Mouse (Mus musculus) CH12.LX (cell line): ENCODE measurements at regions not wholly inside any gene's neighbourhood (a gene's known extent, or its start where the extent isn't known, plus 50 kb on each side); places are given as distances from the start of the nearest gene placed in this dataset.

Experiments
- DNase-seq: peaks from one replicate; pipeline ENCODE4 v3.0.0-alpha.2; 2013; ENCODE audit errors: extremely low read depth
- H3K27ac ChIP-seq: 2 replicates; pipeline ENCODE4 v1.5.1; 2012; ENCODE audit warnings: low read depth, mild to moderate bottlenecking, control low read depth, moderate library complexity; ENCODE audit not compliant: insufficient read depth
- H3K27me3 ChIP-seq: replicated peaks from 2 replicates; pipeline ENCODE3; 2012; ENCODE audit warnings: inconsistent platforms
- H3K36me3 ChIP-seq, 2 experiments: replicated peaks in 1 of 2; 2 replicates each; pipeline versions ENCODE3 to v1.6.1; 2012; ENCODE audit warnings: inconsistent platforms in 1 of 2, low read length in 1 of 2, mild to moderate bottlenecking in 1 of 2, mixed read lengths in 1 of 2, moderate library complexity in 1 of 2; ENCODE audit not compliant: control insufficient read depth in 1 of 2, insufficient read depth in 1 of 2
- H3K4me1 ChIP-seq, 2 experiments: 2 replicates each; pipeline ENCODE4 v1.6.1; 2012; ENCODE audit warnings: inconsistent platforms in 1 of 2, moderate library complexity in 1 of 2; ENCODE audit not compliant: insufficient read depth in 2 of 2, control insufficient read depth in 1 of 2
- H3K4me2 ChIP-seq: 2 replicates; pipeline ENCODE4 v1.6.1; 2012; ENCODE audit warnings: low read depth, mild to moderate bottlenecking, control low read depth; ENCODE audit not compliant: poor library complexity, insufficient read depth, severe bottlenecking
- H3K4me3 ChIP-seq, 3 experiments: fragments of 150-350 bp in 1 of 3; sonication (generic) in 1 of 3; replicated peaks in 1 of 3; 2 replicates each; pipeline versions ENCODE3 to v1.5.1; 2011 to 2012; ENCODE audit warnings: low read depth in 2 of 3, low read length in 2 of 3, mild to moderate bottlenecking in 2 of 3, moderate library complexity in 2 of 3, control low read depth in 1 of 3, improper control_type of control experiment in 1 of 3, inconsistent platforms in 1 of 3, mixed read lengths in 1 of 3; ENCODE audit not compliant: poor library complexity in 1 of 3
- H3K79me2 ChIP-seq: replicated peaks from 2 replicates; pipeline ENCODE4 v1.6.1; 2012; ENCODE audit warnings: mild to moderate bottlenecking, moderate library complexity; ENCODE audit not compliant: control insufficient read depth, poor library complexity, insufficient read depth, severe bottlenecking; ENCODE audit errors: extremely low read depth
- H3K9ac ChIP-seq: 2 replicates; pipeline ENCODE4 v1.6.1; 2012; ENCODE audit warnings: low read depth, mild to moderate bottlenecking, control low read depth, moderate library complexity; ENCODE audit not compliant: insufficient read depth
- H3K9me3 ChIP-seq: replicated peaks from 2 replicates; pipeline ENCODE3; 2012; ENCODE audit warnings: low read length, inconsistent platforms, mixed read lengths
- ELF1 ChIP-seq: IDR thresholded peaks from 2 replicates; pipeline ENCODE4 v1.6.1; 2014; ENCODE audit warnings: low read depth, mild to moderate bottlenecking, inconsistent platforms, low read length, improper control_type of control experiment
- GABPA ChIP-seq: IDR thresholded peaks from 2 replicates; pipeline ENCODE4 v1.6.1; 2012; ENCODE audit warnings: low read depth, low read length, improper control_type of control experiment, inconsistent platforms; ENCODE audit not compliant: insufficient replicate concordance
- HCFC1 ChIP-seq: IDR thresholded peaks from 2 replicates; pipeline ENCODE4 v1.6.1; 2012; ENCODE audit warnings: low read depth, mild to moderate bottlenecking, inconsistent platforms, low read length, improper control_type of control experiment
- KAT2A ChIP-seq: IDR thresholded peaks from 2 replicates; pipeline ENCODE4 v1.6.1; 2012; ENCODE audit warnings: low read length, improper control_type of control experiment, inconsistent platforms; ENCODE audit not compliant: insufficient replicate concordance
- MAFK ChIP-seq: IDR thresholded peaks from 2 replicates; pipeline ENCODE4 v1.6.1; 2011; ENCODE audit warnings: low read length, improper control_type of control experiment; ENCODE audit not compliant: insufficient replicate concordance
- MAX ChIP-seq: IDR thresholded peaks from 2 replicates; pipeline ENCODE4 v1.6.1; 2011; ENCODE audit warnings: low read length, improper control_type of control experiment
- MAZ ChIP-seq: IDR thresholded peaks from 2 replicates; pipeline ENCODE4 v1.6.1; 2012; ENCODE audit warnings: low read depth, mild to moderate bottlenecking, inconsistent platforms, low read length, improper control_type of control experiment, moderate library complexity
- MYC ChIP-seq: IDR thresholded peaks from 2 replicates; pipeline ENCODE4 v1.6.1; 2011; ENCODE audit warnings: low read depth, mild to moderate bottlenecking, improper control_type of control experiment, low read length
- NELFE ChIP-seq: IDR thresholded peaks from 2 replicates; pipeline ENCODE4 v1.6.1; 2011; ENCODE audit warnings: low read depth, low read length, improper control_type of control experiment
- POLR2A ChIP-seq: IDR thresholded peaks from 2 replicates; pipeline ENCODE4 v1.6.1; 2011; ENCODE audit warnings: low read depth, mild to moderate bottlenecking, improper control_type of control experiment, low read length
- POLR2AphosphoS2 ChIP-seq: IDR thresholded peaks from 2 replicates; pipeline ENCODE4 v1.6.1; 2011; ENCODE audit warnings: low read depth, low read length, improper control_type of control experiment
- SMC3 ChIP-seq: IDR thresholded peaks from 2 replicates; pipeline ENCODE4 v1.6.1; 2011; ENCODE audit warnings: low read depth, low read length, improper control_type of control experiment
- TBP ChIP-seq: conservative IDR thresholded peaks from 2 replicates; pipeline ENCODE4 v1.6.1; 2011; ENCODE audit warnings: low read depth, low read length, improper control_type of control experiment
- TCF12 ChIP-seq: IDR thresholded peaks from 2 replicates; pipeline ENCODE4 v1.6.1; 2014; ENCODE audit warnings: low read depth, mild to moderate bottlenecking, inconsistent platforms, low read length, improper control_type of control experiment
- UBTF ChIP-seq: IDR thresholded peaks from 2 replicates; pipeline ENCODE4 v1.6.1; 2012; ENCODE audit warnings: low read depth, mild to moderate bottlenecking, inconsistent platforms, low read length, improper control_type of control experiment, moderate library complexity
- USF1 ChIP-seq: IDR thresholded peaks from 2 replicates; pipeline ENCODE4 v1.6.1; 2014; ENCODE audit warnings: low read depth, mild to moderate bottlenecking, inconsistent platforms, low read length, improper control_type of control experiment
- dilution Hi-C: fragments of 300-500 bp; cut with MboI; formaldehyde crosslinking; loops from 2 replicates; pipeline ENCODE4 v1.14.3; 2020; ENCODE audit warnings: low sequenced_read_pairs; ENCODE audit not compliant: extremely low pct_unique_long_range_greater_than_20kb, extremely low pct_ligation_motif_present
- in situ Hi-C: fragments of 300-500 bp; cut with MboI; formaldehyde crosslinking; loops from 3 replicates; pipeline ENCODE4 v1.14.3; 2019; ENCODE audit warnings: low sequenced_read_pairs, low pct_ligation_motif_present, low pct_unique_long_range_greater_than_20kb, mixed read lengths

- H3K79me2 ChIP-seq, result no peaks in the 10 kb centered on the region
- no peak for DNase-seq
- dilution Hi-C loops, result no loop called here
Measured at GRCm38 (mm10) chr2:114723971-114724666, 69.4 kb upstream of the Dph6 start.

GRCm38 (mm10) chr2:114727197-114727596 lies 72.4 kb upstream of the Dph6 start:
- Histone ChIP-seq H3K27me3 (no peaks in the 10 kb centered on the region), H3K9ac (no peak overlapping the region), H3K4me2 (no peak overlapping the region), H3K27ac (no peak overlapping the region), H3K79me2 (no peaks in the 10 kb centered on the region), H3K4me3 (no peak overlapping the region), H3K9me3 (no peaks in the 10 kb centered on the region), H3K4me1 (no peaks in the 10 kb centered on the region), H3K36me3 (no peaks in the 10 kb centered on the region)
- dilution Hi-C loops (no loop called here), in situ Hi-C loops (no loop called here)
- no peak for DNase-seq
- TF ChIP-seq MAFK (peak; percentile 90), SMC3 (no peak)

More at GRCm38 (mm10) chr2:114723971-114724666, 69.4 kb upstream of the Dph6 start:
- H3K9ac ChIP-seq, result no peak overlapping the region
- no peaks in the 10 kb centered on the region for H3K36me3 ChIP-seq
- no peak overlapping the region for H3K4me3 ChIP-seq
- H3K4me2 ChIP-seq, result no peak overlapping the region
- H3K27me3 ChIP-seq, result no peaks in the 10 kb centered on the region
- no peaks in the 10 kb centered on the region for H3K4me1 ChIP-seq
- no peaks in the 10 kb centered on the region for H3K9me3 ChIP-seq
- in situ Hi-C loops, result no loop called here
- TF ChIP-seq MAX (no peak), POLR2A (no peak), POLR2AphosphoS2 (no peak), GABPA (no peak), MYC (no peak), ELF1 (no peak), MAZ (no peak), TCF12 (no peak), USF1 (no peak), UBTF (no peak), TBP (no peak), HCFC1 (no peak), NELFE (no peak), KAT2A (no peak)
- H3K27ac ChIP-seq, result no peak overlapping the region
